Mouse (Mus musculus) thymus, adult 2 months (tissue): ENCODE measurements around the gene Polr2f.

Experiments used
- CTCF ChIP-seq: fragments of 200-500 bp; IDR thresholded peaks from 2 replicates; pipeline ENCODE4 v1.5.1; 2012; ENCODE audit warnings: mild to moderate bottlenecking, control low read depth, low read length, moderate library complexity, borderline replicate concordance; ENCODE audit not compliant: control insufficient read depth, poor library complexity, insufficient read depth; ENCODE audit errors: extremely low read depth
- POLR2A ChIP-seq: fragments of 200-500 bp; IDR thresholded peaks from 2 replicates; pipeline ENCODE4 v1.6.1; 2012; ENCODE audit warnings: mild to moderate bottlenecking, low read length, control low read depth, moderate library complexity; ENCODE audit not compliant: control insufficient read depth, poor library complexity, insufficient read depth; ENCODE audit errors: extremely low read depth

DNA sequence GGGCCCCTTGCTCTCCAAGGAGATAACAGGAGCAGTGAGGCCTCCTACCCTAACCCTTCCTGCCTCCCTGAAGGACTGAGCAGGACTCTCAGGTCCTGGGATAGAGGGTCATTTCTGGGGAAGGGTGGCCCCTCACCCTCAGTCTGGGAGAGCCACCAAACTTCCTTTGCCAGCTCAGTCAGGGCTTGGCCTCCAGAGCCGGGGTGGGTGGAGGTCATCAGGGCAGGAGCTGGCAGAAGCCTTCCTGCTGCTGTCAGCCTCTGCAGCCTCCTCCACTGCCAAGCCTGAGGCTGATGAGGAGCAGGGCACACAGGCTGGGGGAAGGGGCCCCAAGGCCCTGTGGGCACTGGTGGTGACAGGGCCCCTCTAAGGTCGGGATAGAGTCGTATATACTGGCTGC, 14.8 kb downstream of the Polr2f start:
- TF ChIP-seq CTCF: no peak
- no peak for TF ChIP-seq POLR2A
